Mouse (Mus musculus) embryo, embryonic 10.5 days (tissue): ENCODE measurements around the gene Kctd12.

Experiments used
- DNase-seq: peaks from one replicate; pipeline ENCODE4 v3.0.0-alpha.2; 2015; ENCODE audit warnings: low spot score

The Kctd12 gene

DNA sequence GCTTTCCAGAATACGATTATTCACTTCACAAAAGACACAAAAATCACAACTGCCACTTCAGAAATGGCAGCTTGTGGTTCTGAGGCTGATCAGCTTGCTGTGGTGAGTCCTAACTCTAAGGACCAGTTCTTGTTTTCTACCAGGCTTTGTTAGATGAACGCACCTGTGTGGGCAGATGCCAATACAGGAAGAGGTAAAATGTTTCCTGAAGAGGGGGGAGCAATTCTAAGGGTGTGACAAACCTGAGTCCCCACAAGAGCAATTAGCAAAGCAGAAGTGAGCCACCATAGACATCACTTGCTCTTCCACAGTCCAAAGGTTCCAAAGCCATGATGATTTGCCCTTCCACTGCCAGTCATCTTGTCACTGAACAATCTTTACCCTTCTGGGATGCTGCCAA, 20.4 kb downstream of the Kctd12 start:
- DNase-seq, result no peak

- no peak for DNase-seq
These were observed 28.9 kb downstream of the Kctd12 start for GRCm38 (mm10) chr14:102953511-102953910.

GRCm38 (mm10) chr14:102951974-102952373, 30.5 kb downstream of the Kctd12 start:
- no peak for DNase-seq

DNA sequence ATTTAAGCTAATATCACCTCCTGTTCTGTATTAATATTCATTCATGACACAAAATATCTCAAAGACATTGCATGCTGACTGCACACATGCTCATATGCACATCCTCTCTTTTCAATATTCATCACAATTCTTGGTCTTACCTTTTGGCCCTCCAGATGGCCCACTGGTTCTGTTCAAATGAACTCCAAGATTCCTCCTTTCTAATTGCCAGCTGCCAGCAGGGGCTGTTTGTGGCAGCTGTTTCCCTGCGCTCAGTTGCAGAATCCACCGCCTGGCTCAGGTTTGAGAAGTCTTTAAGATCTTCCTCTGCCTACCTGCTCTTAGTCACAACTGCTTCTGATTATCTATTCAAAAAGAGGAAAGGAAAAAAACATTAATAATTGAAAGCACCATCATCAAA, 34.6 kb downstream of the Kctd12 start:
- no peak for DNase-seq

DNA sequence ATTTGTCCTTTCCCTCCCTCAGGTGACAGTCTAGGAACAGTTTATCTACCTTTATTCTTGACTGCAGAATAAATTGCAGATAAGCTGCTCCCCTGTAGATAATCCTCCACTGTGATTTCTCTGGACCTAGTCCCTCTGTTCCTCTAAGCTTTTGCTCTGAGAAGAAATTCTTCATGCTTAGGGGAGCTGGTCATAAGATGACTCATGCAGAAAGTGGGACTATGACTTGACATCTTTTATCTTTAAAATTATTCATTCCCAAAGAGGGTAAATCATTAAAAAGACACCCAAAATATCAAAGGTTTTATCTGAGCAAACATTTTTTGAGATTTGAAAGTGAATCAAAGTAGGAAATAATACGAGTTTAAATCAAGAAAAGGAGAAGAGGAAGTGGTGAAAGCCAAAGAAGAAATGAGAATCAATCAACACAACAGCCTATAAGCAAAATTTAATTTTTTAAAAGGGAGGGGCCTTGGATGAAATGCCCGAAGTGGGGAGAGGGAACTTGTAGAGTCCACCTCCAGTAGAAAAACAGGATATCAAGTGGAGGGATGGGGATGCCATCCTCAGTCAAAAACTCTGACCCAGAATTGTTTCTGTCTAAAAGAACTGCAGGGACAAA, 40.1 kb downstream of the Kctd12 start:
- DNase-seq, result no peak

- DNase-seq, result no peak
These were observed 47.6 kb downstream of the Kctd12 start for GRCm38 (mm10) chr14:102934878-102935277.

DNA sequence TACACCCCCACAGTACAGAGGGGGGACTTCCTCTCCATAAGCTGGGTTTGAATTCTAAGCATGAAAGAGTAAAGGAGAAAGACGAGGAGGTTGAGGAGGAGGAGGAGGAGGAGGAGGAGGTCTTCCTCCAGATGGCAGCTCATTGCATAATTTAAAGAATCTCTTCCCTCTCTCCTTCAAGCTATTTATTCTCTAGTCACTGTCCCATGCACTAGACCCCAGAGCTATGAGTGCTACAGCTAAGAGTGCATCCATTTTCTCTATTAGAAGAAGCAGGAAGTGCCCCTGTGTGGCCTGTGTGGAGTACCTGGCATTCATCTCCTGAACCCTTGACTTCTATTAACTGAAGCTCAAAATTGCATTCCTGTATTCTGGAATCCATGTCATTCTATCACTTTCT, 51.5 kb downstream of the Kctd12 start:
- DNase-seq, result no peak

GRCm38 (mm10) chr14:102929545-102929944, 52.9 kb downstream of the Kctd12 start:
- no peak for DNase-seq

- DNase-seq, result no peak
These were observed 54.5 kb downstream of the Kctd12 start for GRCm38 (mm10) chr14:102927847-102928466.
